Mouse (Mus musculus): ENCODE data around the gene Spns2.

GRCm38 (mm10) chr11:72514967-72515366 is 25.3 kb upstream of the Spns2 start:
- TF ChIP-seq CTCF (IDR thresholded peaks at IDR 0.05; ENCODE audit: low read depth, low read length) (no peak), POLR2A (IDR thresholded peaks at IDR 0.05; ENCODE audit: borderline replicate concordance, low read depth, low read length) (no peak)
